Comparison of ENCODE assay signal across 14 mouse cellular contexts in the genomic region with DNA sequence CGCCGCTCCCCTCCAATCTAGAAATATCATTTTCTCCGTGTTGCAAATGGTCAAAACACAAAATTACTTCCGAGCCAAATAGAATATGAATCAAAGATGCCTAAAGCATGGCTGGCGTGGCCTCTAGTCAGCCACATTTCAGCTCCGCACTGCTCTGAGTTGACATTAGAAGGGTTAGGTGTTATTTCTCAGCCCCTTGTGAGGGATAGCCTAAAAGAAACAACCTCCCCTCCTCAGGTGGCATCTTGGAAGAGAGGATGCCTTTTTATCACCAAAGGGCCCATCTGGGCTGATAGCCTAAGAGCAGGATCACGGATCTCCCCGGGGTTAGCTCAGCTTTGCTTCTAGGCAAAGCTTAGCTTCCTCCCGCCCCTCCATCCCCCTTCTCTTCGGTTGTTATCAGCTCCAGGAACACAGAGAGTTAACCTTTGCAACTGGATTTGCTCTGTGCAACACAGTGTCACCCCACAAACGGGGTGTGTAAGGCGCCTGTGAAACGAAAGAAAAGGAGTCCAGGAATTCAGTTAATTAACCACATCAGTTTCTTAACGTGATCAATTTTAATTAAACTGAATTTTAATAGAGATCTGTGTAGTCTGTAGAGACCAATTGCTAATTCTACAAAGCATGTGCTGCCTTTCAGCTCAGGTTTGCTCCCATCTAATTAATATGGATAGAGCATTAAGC.
DNase-seq lines count a peak whose midpoint lies in the region; ATAC-seq lines count a peak whose summit lies in the region.
"Had no signal": no experiment of that assay in that cellular context is flagged by ENCODE, and none has a peak within 500 bp of the region (broad histone marks: within the 10 kb centered on the region; RNA-seq: fewer than 3 reads in every experiment).

No protein-coding gene starts in this region.

- peaks cover 0 to 3% of the 10 kb centered on the region in 2 experiments; a peak in 2 of 4 replicates for H3K4me1 ChIP-seq in heart, embryonic 14.5 days (ENCODE audit: control insufficient read depth in 2 of 2, insufficient read depth in 2 of 2, low read length in 2 of 2)
- H3K4me1 ChIP-seq in forebrain, embryonic 10.5 days, result peaks cover 21% of the 10 kb centered on the region
- H3K4me1 ChIP-seq in hindbrain, embryonic 13.5 days (replicated peaks), result peaks cover 19% of the 10 kb centered on the region
- peaks cover 17% of the 10 kb centered on the region for H3K4me1 ChIP-seq in midbrain, embryonic 14.5 days (ENCODE audit: control insufficient read depth, insufficient read depth, low read length)
- H3K4me1 ChIP-seq: limb, embryonic 15.5 days had no signal

- no peaks in the 10 kb centered on the region for H3K9me3 ChIP-seq in heart, embryonic 14.5 days (ENCODE audit: control insufficient read depth, low read length)
- H3K9me3 ChIP-seq in forebrain, embryonic 10.5 days, result no peaks in the 10 kb centered on the region
- H3K9me3 ChIP-seq in hindbrain, embryonic 13.5 days, result no peaks in the 10 kb centered on the region
- no peaks in the 10 kb centered on the region for H3K9me3 ChIP-seq in midbrain, embryonic 14.5 days (ENCODE audit: control insufficient read depth, low read length)
- H3K9me3 ChIP-seq: limb, embryonic 15.5 days had no signal

- WGBS in heart, embryonic 14.5 days, result 40% methylated on average over 14 of the region's 14 CpGs
- 40% methylated on average over 14 of the region's 14 CpGs for WGBS in forebrain, embryonic 10.5 days
- WGBS in hindbrain, embryonic 13.5 days, result 38% methylated on average over 14 of the region's 14 CpGs
- 27% methylated on average over 14 of the region's 14 CpGs for WGBS in midbrain, embryonic 14.5 days

- no peaks in the 10 kb centered on the region for H3K36me3 ChIP-seq in heart, embryonic 14.5 days (ENCODE audit: control insufficient read depth, insufficient read depth, low read length)
- H3K36me3 ChIP-seq in forebrain, embryonic 10.5 days (replicated peaks), result no peaks in the 10 kb centered on the region
- no peaks in the 10 kb centered on the region for H3K36me3 ChIP-seq in hindbrain, embryonic 13.5 days
- H3K36me3 ChIP-seq in midbrain, embryonic 14.5 days (ENCODE audit: control insufficient read depth, insufficient read depth, low read length), result no peaks in the 10 kb centered on the region
- H3K36me3 ChIP-seq: limb, embryonic 15.5 days had no signal

- H3K27me3 ChIP-seq in heart, embryonic 14.5 days (ENCODE audit: control insufficient read depth, insufficient read depth, low read length), result no peaks in the 10 kb centered on the region
- no peaks in the 10 kb centered on the region for H3K27me3 ChIP-seq in forebrain, embryonic 10.5 days (ENCODE audit: poor library complexity, severe bottlenecking)
- no peaks in the 10 kb centered on the region for H3K27me3 ChIP-seq in hindbrain, embryonic 13.5 days
- H3K27me3 ChIP-seq in midbrain, embryonic 14.5 days (ENCODE audit: control insufficient read depth, insufficient read depth, low read length), result no peaks in the 10 kb centered on the region
- H3K27me3 ChIP-seq: limb, embryonic 15.5 days had no signal

- no peak overlapping the region for H3K4me3 ChIP-seq in heart, embryonic 14.5 days (ENCODE audit: control insufficient read depth in 1 of 2, insufficient read depth in 1 of 2, low read depth in 1 of 2, low read length in 2 of 2)
- H3K4me3 ChIP-seq in forebrain, embryonic 10.5 days, result no peak overlapping the region; the same call in 1 of the 2 replicates
- H3K4me3 ChIP-seq in hindbrain, embryonic 13.5 days, result peak overlapping the region; percentile 7; the same call in 1 of the 2 replicates
- peak overlapping the region; percentile 19 for H3K4me3 ChIP-seq in midbrain, embryonic 14.5 days (replicated peaks; ENCODE audit: low read depth, low read length)
- H3K4me3 ChIP-seq: limb, embryonic 15.5 days had no signal

- no peak for ATAC-seq in heart, embryonic 14.5 days (ENCODE audit: insufficient number of reproducible peaks, insufficient read depth, low FRiP score, low read depth)
- peak; percentile 90 for ATAC-seq in hindbrain, embryonic 13.5 days (ENCODE audit: low FRiP score)
- ATAC-seq in midbrain, embryonic 14.5 days (ENCODE audit: low FRiP score, low TSS enrichment), result peak; percentile 86
- ATAC-seq: activated CD4-positive, CD25-positive, alpha-beta regulatory T cell, adult 4 months had no signal

- intact Hi-C loops in heart, postnatal 36 days (cut with DNase I), result no loop called here
- intact Hi-C loops in left cerebral cortex, postnatal 36 days (cut with DNase I), result loop anchor here (10.0 kb wide), 1 partner anchor 182 kb away; a partner anchor contains a TSS

- no peak overlapping the region for H3K27ac ChIP-seq in heart, embryonic 14.5 days (replicated peaks in 1 of 2; ENCODE audit: control insufficient read depth in 1 of 2, insufficient read depth in 1 of 2, low read depth in 2 of 2, low read length in 2 of 2)
- H3K27ac ChIP-seq in forebrain, embryonic 10.5 days, result peak overlapping the region; percentile 77
- peak overlapping the region; percentile 81 for H3K27ac ChIP-seq in hindbrain, embryonic 13.5 days
- peak overlapping the region; percentile 72 for H3K27ac ChIP-seq in midbrain, embryonic 14.5 days (replicated peaks; ENCODE audit: low read depth, low read length)
- H3K27ac ChIP-seq: limb, embryonic 15.5 days had no signal

- no peak for DNase-seq in heart, postnatal 36 days
- peak; percentile 46 for DNase-seq in forebrain, embryonic 10.5 days (ENCODE audit: extremely low spot score, low spot score)
- DNase-seq in midbrain, embryonic 14.5 days, result peak; percentile 75
- no peak for DNase-seq in thymus, postnatal 36 days
- no peak for DNase-seq in lung, adult 18-20 months
- DNase-seq in left cerebral cortex, postnatal 36 days (ENCODE audit: low spot score in 2 of 2), result no peak
- DNase-seq: cerebellum, adult 9-11 months; heart, adult 18-20 months; kidney, adult 2 months; lung, postnatal 10 days had no signal

- no peak overlapping the region for H3K9ac ChIP-seq in heart, embryonic 14.5 days (ENCODE audit: low read length)
- H3K9ac ChIP-seq in hindbrain, embryonic 13.5 days, result peak overlapping the region; percentile 49; the same call in 1 of the 2 replicates
- peak overlapping the region; percentile 9; the same call in 1 of the 2 replicates for H3K9ac ChIP-seq in midbrain, embryonic 14.5 days (replicated peaks; ENCODE audit: low read length)
- H3K9ac ChIP-seq: limb, embryonic 15.5 days had no signal

- 0 out of 2 replicates have a peak overlapping the region, but pooled peaks have one; percentile 21 for H3K4me2 ChIP-seq in heart, embryonic 14.5 days (ENCODE audit: low read length)
- peak overlapping the region; percentile 41 for H3K4me2 ChIP-seq in hindbrain, embryonic 13.5 days
- H3K4me2 ChIP-seq in midbrain, embryonic 14.5 days (ENCODE audit: low read length), result peak overlapping the region; percentile 44
- H3K4me2 ChIP-seq: limb, embryonic 15.5 days had no signal

Comparison
In these comparisons a context has a peak if more than half of its experiments do, and no peak if none do; other contexts are left out.
1. H3K27ac ChIP-seq: peak in forebrain, embryonic 10.5 days (single experiment), hindbrain, embryonic 13.5 days (single experiment) and midbrain, embryonic 14.5 days (single experiment); none in heart, embryonic 14.5 days (0 of 2).
2. H3K4me3 ChIP-seq: peak in hindbrain, embryonic 13.5 days (single experiment) and midbrain, embryonic 14.5 days (single experiment); none in heart, embryonic 14.5 days (0 of 2) and forebrain, embryonic 10.5 days (single experiment).
3. DNase-seq: peak in forebrain, embryonic 10.5 days (single experiment) and midbrain, embryonic 14.5 days (single experiment); none in heart, postnatal 36 days (0 of 2), thymus, postnatal 36 days (0 of 2), lung, adult 18-20 months (0 of 2) and left cerebral cortex, postnatal 36 days (0 of 2).
4. Peak in every context shown above with its lines, with median percentiles within 50 percentile points of each other: H3K4me2 ChIP-seq.